Mouse (Mus musculus): ENCODE measurements around the gene Teddm2.

DNA sequence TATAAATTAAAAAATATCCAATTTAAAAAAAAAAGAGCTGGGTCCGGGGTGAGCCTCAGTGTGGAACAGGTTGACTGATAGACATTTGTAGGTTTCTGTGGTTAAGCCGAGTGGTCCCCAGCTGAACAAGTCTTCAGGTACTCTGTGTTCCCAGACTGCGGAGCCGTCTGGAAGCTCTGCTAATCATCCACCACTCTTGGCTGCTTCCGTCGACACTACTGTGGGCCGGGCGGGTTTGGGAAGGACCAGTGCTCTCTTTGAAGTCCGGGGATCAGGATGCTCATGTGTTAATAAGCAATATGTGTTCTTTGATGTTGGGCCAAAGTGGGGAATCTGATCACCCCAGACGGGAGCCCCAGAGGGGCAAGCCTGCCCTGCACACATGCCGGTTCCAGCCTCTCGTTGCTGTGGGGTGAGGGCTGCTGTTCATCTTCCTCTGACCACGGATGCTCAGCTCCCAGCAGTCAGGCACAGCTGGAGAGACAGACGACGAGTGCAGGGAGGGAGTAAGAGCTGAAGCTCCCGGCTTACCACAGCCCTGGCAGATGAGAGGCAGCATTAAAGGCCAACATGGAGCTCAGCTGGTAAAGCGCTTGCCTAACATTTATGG is 13.9 kb downstream of the Teddm2 start:
- no peak for TF ChIP-seq CTCF (IDR thresholded peaks at IDR 0.05; ENCODE audit: extremely low read depth, insufficient read length, insufficient replicate concordance, low read depth, low read length)
- no peak for TF ChIP-seq POLR2A (IDR thresholded peaks at IDR 0.05; ENCODE audit: low read depth, low read length)

Data from small intestine, adult 2 months (tissue).